Mouse (Mus musculus): ENCODE results near the gene Nog.
A peak's percentile ranks its signal among the peaks of the same experiment; 100 is the strongest.

The Nog gene

DNA sequence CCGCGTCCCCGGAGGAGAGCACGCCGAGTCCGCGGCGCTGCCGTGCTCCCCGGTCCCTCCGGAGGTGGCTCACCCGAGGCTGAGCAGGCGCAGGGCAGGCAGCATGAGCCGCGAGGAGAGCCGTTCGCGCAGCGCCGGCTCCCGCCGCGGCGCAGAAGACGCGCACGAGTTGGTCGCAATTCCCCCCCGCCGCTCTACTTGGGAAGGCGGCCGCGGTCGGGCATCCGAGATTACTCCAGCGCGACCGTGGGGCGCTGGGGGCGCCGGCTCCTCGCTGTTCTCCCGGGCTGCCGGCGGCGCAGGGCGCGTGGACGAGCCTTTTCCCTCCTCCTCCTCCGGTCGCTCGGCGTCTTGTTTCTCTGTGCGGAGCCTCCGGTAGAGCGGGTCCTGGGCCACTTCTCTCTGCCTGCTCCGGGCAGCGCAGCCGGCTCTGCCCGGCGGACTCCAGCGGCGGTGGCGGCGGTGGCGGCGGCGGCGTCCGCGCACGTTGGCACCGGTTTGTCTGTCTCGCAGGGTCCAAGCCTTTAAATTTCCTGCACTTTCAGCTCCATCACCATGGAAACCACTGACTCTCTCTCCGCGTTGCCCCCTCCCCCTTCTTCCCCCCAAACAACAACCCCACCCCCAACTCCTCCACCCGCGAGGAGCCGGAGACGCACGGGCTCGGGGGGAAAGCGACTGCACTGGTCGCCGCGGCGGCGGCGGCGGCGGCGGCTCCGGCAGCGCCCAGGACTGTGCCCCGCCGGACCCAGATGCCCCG, at the start of gene Nog:
TSS of gene Nog (minus strand) at position 277 of the 760 bp plus-strand sequence.
- peak; percentile 46 for DNase-seq (ENCODE audit: low read depth, low spot score)

DNA sequence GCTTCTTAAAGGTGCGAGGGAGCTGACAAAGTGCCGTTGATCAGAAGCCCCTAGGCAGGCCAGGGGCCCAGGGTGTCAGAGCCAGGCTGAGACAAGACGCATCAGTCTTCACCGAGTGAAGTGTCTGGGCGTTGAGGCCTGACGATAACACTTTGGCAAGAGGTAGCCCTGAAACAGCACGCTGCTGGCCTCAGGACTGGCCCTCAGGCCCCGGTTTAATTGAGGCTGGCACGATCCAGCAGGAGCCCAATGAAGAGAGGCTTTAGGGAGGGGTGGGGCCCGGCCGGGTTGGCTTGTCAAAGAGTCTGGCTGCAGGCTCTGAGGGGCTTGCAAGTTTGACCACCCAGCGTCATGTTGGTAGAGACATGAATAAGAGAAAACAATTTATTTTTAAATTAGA, 38.1 kb upstream of the Nog start:
- no peak for DNase-seq (ENCODE audit: low read depth, low spot score)

DNA sequence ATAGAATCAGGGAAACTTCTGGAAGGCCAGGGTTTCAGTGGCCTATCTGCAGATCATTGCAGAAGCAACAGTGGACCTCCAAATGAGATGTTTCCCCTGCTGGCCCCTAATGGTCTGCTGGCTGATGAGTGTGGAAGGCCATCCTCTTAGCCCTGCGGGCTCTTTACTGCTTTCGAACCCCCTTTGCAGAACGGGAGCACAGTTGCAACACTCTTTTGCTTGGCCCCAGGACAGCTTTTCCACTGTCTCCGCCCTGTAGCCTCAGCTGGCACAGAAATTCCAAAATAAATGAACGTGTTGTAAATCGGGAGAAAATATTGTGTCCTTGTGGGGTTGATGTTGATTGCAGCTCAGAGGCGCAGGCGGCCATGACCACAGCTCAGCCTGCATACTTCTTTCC, 37.7 kb upstream of the Nog start:
- no peak for DNase-seq (ENCODE audit: low read depth, low spot score)

DNA sequence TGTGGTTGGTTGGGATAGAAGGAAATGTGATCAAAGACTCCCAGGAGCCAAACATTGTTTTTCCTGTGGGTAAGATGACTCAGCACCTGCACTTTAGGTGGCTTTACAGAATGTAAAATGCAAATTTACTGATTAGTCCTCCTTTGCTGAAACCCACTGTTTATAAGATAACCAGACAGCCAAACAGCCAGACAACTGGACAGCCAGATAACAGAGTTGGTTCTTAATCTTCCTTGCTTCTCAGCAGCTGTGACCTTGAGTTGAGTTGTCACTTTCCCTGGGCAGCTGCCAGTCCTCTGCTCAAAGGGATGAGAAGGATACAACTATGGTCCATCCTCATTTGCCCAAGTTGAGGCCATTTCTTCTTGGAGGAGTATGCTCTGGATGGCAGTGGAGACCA, 35.8 kb upstream of the Nog start:
- DNase-seq (ENCODE audit: low read depth, low spot score): no peak

DNA sequence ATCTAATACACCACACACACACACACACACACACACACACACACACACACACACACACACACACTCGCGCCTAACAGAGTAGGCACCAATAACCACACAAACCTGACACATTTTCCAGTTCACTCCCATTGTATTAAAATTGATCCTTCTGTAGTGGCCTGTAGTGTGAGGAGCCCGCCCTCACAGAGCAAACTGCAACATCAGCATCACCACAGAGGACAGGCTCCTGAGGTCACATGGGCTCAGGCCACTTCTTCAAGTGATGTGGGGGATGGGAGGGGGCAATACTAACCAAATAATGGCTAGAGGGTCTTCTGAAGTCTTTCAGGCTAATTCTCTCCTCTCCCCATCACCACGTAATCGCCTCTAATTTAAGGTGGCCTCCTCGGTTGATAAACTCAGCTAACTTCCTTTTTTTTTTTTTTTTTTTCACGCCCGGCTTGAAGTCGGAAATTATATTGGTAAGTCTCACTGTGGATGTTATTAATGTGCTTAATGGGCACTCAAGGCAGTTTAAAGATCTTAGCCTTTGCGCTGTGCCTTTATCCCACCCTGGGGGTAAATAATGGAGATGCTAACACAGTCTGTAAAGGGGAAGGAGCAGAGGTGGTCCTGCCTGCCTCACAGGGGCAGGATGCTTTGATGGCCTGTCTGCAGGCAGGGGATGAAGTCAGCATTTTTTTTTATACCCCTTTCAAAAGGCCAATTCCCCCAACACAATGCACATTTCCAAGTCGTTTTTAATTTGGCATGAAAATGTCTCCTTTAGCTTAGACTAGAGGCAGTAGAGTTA, 25.2 kb upstream of the Nog start:
- no peak for DNase-seq (ENCODE audit: low read depth, low spot score)

DNA sequence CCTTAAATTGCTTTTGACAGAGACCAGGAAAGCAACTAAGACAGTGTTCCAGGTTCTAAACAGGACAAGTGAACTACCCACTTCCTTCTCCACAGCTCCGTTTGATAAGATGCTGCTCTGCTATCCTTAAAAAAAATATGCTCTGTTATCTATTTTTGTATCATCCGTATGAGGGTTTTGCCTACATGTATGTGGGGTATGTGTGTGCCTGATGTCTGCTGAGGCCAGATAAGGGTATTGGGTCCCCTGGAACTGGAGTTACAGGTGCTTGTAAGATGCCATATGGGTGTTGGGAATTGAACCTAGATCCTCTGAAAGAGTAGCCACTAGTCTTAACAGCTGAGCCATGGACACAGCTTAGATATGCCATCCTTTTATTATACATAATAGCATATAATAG, 19.6 kb upstream of the Nog start:
- DNase-seq (ENCODE audit: low read depth, low spot score): no peak

DNA sequence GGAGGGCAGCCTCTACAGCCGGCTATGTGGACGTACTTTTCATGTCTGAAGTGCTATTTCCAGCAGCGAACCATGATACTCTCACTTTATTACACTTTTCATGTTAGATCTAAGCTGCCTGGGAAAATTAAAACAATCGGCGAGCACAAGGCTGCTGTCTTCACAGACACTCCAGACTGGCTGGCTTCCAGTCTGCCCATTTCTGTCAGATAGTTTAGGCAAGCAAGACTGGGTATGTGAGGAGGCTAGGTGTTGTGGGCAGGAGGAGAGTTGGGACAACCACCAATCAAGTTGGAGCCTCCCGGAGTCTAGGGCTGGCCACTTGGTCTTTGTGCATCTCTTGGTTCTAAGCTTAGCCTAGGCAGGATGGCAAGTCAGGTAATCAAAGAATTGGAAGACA, 17.5 kb upstream of the Nog start:
- no peak for DNase-seq (ENCODE audit: low read depth, low spot score)

DNA sequence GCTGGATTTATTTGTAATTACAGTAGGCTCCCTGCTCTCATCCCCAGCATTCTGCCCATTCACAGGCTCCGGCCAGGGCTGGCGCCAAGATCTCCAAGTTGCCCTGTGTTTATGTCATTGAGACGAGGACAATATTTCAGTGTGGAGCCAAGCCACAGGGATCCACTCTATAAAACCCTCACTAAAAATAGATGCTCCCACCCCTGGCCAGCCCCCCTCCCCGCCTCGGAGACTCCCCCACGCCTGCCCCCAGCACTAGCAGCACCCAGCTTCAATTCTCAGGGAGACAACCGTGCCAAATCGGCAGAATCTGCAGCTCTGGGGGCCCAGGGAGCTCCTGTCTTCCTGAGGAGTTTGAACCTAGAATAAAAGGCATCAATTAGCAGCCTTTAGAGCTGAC, 16.2 kb upstream of the Nog start:
- DNase-seq (ENCODE audit: low read depth, low spot score): no peak

DNA sequence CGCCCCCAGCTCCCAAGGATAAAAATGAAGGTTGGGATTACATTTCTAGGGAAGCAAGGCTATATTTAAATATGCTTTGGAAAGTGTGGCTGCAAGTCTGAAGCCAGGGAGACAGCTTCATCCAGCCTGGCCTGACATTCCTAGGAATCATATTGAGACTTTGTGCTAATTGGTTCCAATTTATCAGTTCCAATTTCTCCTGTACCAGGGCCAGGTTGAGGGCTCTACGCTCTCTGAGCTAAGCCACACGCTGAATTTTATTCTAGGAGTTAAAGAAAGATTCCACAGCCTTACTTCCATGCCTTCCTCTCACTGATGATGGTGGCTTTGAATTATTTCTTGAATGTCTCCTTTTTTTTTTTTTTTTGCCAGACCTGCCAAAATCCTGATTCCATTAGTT, 15.6 kb upstream of the Nog start:
- no peak for DNase-seq (ENCODE audit: low read depth, low spot score)

DNA sequence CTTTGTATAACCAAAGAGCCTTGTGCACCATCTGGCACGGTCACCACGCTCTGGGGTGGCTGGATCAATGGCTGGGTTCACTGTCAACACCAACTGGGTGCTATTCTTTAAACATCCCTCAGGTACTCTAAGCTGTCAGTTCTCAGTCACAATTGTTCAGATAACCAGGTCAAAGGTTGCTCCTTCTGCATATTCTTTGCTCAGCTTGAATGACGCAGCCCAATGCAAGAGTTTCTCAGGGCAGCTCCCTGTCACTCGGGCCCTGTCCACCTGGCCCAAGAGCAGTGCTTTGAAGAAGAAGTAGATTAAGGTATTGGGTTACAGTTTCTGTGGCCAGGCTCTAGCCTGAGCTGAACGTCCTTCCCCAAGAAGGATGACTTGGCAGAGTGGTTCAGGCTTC, 12.2 kb upstream of the Nog start:
- no peak for DNase-seq (ENCODE audit: low read depth, low spot score)

DNA sequence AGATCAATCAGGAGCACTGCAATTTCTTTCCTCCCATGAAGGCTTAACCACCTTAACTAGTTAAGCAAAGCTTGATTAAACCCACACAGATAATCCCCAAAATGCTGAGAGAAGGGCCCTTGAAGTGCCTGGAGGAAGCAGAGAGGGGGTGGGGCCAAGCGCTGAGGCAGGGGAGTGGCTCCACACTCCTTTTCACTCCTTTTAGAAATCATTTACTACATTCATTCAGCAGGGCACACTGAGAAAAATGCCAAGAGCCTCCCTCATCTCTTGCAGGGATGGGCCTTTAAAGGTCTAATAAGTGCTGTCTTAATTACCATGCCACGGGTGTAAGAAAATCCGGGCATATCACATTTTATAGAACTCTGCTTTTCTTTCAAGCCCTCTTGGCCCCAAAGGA, 10.2 kb upstream of the Nog start:
- DNase-seq (ENCODE audit: low read depth, low spot score): no peak

DNA sequence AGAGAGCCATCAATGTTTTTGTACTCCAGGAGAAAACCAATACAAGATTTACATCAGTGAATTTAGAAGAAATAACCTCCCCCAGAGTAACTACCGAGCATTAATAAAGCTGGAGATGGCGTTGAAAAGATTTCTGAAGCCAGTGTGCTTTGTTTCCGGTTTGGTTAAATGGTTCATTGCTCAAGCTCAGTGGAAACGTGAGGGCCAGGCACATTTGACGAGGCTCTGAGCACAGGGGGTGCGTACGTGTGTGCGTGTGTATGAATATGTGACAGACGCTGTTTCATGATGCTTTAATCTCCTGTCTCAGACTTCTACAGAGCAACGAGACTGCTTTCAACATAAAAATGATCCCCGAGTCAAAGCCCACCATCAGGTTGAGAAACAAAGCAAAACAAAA, 8.1 kb upstream of the Nog start:
- DNase-seq (ENCODE audit: low read depth, low spot score): no peak

DNA sequence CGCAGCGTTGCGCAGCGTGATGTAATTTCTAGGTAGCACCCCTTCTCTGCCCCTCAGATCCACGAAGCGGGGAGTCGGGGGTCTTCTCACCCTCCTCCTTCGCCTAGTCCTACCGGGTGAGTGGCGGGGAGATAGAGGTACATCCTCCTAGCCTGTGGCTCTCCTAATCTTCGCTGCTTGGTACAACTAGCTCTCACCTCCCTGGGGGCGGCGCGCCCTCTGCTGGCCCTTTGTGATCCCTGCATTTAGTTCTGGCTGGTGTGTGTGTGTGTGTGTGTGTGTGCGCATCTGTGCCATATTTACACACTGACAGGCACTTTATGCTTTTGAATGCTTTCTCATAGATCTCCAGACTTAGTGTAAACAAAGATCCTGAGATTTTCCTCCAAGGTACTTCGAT, 1.3 kb upstream of the Nog start:
- DNase-seq (ENCODE audit: low read depth, low spot score): peak; percentile 77

DNA sequence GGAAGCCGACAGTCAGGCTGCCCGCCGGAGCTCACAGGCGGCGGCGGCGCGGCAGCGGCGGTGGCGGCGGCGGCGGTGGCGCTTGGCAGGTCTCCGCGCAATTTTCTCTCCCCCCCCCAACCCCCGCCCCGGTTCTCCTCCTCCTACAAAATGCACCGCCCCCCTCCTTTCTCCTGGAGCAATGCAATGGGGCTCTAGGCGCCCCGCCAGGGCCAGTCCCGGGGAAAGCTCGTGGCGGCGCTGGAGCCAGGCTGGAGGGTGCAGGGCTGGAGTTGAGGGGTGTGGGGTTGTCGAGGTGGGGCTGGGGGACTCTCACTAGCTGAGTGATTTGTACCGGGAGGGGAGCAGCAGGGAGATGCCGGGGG, 666 bp upstream of the Nog start:
- no peak for DNase-seq (ENCODE audit: low read depth, low spot score)

DNA sequence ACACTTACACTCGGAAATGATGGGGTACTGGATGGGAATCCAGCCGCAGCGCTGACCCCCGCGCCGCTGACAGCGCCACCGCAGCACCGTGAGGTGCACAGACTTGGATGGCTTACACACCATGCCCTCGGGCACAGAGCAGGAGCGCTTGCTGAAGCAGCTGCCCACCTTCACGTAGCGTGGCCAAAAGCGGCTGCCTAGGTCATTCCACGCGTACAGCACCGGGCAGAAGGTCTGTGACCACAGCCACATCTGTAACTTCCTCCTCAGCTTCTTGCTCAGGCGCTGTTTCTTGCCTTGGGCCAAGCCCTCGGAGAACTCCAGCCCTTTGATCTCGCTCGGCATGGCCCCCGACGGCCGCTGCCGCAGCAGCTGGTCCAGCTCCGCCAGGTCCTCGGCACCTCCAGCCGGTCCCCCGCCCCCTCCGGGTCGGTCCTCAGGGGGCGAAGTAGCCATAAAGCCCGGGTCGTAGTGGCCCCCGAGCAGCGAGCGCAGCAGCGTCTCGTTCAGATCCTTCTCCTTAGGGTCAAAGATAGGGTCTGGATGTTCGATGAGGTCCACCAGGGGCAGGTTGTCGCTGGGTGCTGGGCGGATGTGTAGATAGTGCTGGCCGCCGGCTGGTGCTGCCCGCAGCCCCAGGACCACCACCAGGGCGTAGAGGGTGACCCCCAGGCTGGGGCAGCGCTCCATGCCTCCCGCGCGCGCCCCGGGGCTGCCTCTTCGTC, 639 bp downstream of the Nog start:
- peak; percentile 36 for DNase-seq (ENCODE audit: low read depth, low spot score)

DNA sequence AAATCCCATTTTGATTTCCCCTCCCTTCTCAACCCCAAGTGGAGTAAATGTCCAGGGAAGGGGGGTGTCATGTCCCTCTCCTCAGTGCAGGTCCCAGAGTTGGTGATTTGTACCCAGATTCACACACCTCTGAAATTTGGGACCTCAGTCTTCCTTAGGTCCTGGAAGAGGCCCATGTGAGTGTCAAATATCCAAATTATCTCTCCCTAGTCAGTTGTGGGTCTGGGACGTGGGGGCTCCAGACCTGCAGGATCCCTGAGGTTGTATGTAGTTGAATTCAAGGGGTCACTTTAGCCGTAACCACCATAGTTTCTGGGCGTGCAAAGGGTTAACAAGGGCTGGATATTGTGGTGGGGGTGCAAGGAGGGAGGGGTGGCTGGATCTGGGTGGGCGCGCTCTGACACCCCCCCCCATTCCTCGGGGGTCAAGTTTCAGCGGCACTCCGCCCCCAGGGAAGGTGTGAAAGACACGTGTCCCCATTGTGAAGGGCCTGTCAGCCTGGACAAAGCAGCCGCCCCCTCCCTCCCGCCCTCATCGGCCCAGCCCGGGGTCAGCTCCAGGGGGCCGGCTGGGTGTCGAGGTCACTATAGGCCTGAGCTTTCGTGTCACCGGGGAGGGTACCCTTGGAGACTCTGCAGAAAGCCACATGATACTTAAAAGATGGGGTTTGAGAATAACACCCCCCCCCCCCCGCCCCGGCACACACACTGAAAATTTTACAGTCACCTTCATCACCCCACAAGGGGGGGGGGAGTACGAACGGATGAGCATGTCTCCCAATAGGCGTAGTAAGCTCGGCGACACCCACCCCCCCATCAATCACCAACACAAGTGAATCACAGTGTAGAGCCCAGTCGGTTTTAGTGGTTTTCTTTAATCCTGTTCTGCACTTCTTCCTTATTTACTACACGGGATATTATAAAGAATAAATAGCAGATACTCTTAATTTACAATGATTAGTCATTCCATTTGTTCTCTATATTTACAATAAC, 2.1 kb downstream of the Nog start:
- no peak for DNase-seq (ENCODE audit: low read depth, low spot score)

DNA sequence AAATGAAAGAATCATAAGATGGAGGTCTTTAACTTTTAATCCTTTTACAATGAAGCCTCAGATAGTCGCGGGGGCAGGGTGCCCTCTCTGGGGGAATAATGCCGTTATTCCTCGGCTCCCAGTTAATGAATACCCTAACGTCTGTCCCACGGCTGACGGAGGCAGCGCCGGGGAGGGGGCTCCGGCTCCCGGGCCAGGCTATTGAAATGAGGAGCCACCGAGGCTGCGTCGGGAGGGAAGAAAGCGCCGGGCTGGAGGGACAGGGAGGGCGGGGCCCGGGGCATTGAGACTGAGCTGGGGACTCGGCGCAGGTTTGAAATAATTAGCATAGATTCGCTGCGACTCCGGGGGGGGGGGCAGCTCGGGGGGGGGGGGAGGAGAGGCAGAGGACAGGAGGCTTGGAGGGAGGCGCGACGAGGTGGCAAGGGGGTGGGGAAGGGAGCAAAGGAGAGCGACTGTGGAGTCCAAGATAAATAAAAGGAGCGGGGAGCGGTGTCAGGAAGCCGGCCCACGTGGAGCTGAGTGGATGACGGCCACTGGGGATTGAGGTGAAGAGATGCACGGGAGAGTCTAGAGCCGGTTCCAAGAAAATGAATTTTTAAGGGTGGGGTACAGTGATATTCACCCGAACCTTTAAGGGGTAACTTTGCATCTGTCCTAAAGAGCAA, 2.9 kb downstream of the Nog start:
- DNase-seq (ENCODE audit: low read depth, low spot score): no peak

DNA sequence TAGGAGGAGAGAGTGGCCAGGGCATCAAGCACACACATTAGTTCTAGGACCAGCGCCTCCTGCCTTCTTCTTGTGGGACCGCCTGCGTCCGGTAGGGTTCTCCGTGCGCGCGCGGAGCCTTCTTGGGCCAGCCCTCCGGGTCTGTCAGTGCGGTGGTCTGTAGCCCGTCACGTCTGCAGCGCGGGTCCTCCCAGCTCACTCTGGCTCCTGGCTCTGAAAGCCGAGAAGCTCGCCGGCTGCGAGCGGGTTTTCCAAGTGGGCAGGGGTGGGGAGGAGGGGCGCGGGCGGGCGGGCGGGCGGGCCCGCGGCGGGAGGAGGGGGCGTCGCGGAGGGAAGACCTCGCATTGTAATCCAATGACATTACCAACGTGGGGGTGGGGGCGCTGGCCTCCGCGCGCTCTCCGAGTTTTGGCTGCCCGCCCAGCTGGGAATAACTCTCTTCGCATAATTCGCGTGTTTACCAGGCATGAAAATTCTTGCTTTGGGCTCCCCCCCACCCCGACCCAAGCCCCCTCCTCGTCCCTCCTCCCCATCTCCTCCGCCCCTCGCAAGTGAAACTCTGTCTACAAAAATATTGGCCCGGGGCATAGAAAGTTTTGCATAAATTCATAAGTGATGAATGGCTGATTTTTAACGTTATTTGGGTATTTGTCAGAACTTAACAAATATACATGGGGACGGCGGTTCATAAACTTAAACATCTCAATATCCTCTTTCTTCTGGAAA, 3.7 kb downstream of the Nog start:
- DNase-seq (ENCODE audit: low read depth, low spot score): peak; percentile 61

DNA sequence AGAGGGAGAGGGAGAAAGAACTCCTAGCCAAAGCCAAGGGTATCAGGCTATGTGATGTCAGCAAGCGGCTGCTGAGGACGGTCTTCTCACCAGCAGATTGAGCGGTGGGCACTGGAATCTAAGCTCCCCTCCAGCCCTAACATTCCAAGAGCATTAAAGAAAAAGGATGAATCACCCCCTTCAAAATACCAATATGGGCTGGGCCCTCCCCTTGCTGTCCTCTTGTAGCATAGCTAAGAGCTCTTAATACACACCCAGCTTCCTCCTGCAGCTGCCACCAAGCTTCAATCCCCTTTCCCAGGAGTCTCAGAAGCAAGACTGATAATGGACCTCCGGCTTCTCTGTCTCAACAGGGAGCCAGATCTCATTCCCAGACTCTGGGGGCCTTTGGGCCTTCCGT, 4.6 kb downstream of the Nog start:
- no peak for DNase-seq (ENCODE audit: low read depth, low spot score)

DNA sequence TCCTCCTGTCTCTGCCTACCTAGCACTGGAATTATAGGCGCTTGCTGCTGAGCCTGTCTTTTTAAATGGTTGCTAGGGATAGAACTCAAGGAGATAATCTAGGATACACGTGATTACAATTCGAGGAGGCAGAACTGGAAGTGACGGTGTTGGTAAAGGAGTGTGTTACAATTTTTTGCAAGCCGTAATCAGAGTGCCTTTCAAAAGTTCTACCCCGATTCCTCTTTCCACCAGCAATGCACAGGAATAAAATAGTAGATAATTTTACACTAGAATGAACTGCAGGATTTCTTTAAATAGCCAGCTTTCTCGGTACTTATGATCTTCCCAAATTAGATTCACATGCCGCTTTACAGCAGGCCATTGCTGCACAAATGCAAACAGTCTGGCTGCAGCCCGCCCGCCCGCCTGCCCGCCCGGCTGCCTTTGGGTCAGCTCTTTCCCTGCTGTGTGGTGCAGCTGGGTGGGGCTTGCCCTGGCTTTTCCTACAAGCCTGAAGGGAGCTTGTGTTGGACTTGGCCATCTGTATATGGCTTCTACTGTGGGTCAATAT, 32.2 kb downstream of the Nog start:
- DNase-seq (ENCODE audit: low read depth, low spot score): no peak
